Mouse (Mus musculus) left cerebral cortex, adult 9 months (tissue): ENCODE measurements around the gene Msx3.

Source experiments
- DNase-seq, 2 experiments: peaks; one replicate each; pipeline ENCODE4 v3.0.0; 2022; ENCODE audit warnings: low spot score in 2 of 2

Gene Msx3

DNA sequence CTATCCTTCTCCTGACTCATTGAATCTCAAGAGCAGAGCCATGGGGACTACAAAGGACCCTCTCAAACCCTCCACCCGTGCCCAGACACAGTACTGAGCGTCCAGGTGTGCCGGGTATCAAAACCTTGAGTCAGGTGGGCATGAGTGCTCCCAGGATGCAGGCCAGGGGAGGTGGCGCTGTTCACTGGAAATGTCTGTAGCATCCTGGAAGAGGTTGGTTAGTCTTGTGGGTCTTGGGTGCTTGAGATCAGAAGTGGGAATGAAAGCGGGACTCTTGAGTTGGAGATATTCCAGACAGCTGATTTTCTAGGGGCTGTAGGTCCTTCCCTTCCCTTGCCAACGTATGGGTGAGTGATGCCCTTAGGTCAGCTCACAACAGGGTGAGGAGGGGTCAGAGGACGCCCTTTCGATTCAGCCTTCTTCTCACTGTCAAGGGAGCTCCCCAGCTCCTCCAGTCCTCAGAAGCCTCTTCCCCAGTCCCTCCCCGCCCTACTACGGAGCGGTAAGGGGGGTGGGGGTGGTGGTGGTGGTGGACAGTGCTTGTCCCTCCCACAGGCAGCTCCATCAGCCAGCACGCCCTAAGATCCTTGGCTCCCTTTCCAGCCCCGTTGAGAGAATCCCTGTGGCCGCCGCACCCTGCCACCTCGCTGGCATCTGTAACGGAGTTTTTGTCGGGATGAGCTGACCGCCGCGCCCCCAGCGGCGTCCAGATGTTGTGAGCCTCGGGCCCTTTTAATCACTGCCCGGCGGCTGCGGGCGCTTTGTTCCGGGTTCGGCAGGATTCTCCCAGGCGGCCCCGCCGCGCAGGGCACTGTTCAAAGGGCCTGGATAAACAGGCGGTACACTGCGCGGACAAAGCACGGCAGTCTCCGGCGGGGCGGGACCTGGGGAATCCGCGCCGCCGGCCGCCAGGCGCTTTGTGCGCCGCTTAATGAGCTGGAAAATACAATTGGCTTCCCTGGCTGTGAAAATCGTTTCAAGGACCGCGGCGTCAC lies 8.8 kb upstream of the Msx3 start:
- DNase-seq: no peak

GRCm38 (mm10) chr7:140054124-140054523 lies 5.2 kb upstream of the Msx3 start:
- DNase-seq: no peak

GRCm38 (mm10) chr7:140049115-140049689 lies 313 bp upstream of the Msx3 start:
- DNase-seq: no peak

- DNase-seq: no peak
These were observed 1.0 kb downstream of the Msx3 start for GRCm38 (mm10) chr7:140047811-140048311.

GRCm38 (mm10) chr7:140045546-140045945 lies 3.3 kb downstream of the Msx3 start:
- no peak for DNase-seq

GRCm38 (mm10) chr7:140042728-140043127 lies 6.2 kb downstream of the Msx3 start:
- no peak for DNase-seq

DNA sequence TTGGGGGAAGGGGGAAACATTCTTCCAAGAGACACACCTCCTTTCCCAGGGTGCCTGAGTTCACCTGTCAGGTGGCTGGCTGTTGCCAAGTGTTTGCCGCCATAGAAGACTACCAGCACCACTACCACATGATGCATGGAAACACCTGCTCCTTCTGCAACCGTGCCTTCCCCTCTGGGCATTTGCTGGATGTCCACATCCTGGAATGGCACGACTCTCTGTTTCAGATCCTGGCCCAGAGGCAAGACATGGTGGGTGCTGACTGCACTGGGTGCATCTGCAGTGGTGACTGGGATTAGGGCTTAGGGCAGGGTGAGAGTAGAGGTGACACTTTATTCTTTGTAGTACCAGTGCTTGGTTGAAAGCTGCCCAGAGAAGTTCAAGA lies 11.7 kb downstream of the Msx3 start:
- peak in 1 of 2 experiments; percentile 1 for DNase-seq

DNA sequence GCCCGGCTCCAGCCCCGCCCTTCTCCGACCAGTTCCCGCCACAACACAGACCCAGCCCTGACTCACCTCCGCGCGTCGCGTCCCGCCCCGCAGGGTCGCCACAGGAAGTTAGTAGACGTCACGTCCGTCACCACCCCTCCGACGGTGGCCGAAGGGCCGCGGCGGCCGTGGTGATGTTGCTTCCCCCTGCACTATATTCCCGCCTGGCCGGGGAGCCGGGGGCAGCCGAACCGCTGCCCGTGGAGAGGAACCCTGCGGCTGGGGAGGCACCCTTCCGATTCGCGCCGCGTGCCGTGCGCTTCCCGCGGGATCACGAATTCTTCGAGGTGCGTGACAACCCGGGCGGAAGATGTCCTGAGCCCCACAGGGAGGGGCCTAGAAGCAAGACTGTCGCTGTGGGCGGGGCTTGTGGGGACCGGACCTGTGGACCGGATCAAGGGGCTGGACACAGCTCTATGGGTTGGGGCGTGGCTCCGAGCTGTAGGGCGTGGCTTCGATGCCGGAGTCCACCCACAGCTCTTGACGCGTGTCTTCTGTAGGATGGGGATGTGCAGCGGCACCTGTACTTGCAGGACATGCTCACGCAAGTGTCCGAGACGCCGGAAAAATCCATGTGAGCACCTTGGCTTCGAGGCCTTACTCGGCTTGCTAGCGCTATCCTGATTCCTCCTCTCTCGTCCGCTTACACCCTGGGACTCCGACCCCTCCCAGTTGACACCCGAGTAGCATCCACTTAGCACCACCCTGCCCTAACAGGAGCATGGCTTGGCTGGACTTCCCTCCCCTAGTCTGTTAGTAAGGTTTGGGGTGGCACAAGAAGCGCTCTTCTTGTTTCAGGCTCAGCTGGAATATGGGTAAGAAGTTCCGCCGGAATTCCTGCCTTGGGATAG lies 12.4 kb downstream of the Msx3 start, which contains the start of the genes Zfp511 and Tubgcp2:
Gene Zfp511, plus strand, starts transcription at position 111 of the 890 bp plus-strand sequence.
Gene Tubgcp2, minus strand, starts transcription at position 389 of the 890 bp plus-strand sequence.
- peak; percentile 74 to 94 for DNase-seq

DNA sequence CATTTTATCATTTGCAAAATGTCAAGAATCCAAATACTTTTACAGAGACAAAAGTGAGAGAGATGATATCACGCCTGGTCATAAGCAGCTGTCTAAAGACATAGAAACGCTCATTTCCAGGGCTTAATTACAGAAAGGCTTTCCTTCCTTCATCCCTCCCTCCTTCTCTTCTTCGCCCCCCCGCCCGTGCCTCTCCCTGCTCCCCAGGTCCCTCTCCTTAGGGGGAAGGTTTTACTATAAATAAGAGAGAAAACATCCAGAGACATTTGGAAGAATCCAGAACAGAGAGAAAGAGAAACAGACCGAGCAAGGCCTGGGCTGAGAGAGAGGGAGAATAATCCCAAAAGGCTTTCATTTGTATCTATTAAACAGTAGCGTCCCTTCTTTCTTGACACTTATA lies 13.4 kb downstream of the Msx3 start:
- peak in 1 of 2 experiments; percentile 1 for DNase-seq

DNA sequence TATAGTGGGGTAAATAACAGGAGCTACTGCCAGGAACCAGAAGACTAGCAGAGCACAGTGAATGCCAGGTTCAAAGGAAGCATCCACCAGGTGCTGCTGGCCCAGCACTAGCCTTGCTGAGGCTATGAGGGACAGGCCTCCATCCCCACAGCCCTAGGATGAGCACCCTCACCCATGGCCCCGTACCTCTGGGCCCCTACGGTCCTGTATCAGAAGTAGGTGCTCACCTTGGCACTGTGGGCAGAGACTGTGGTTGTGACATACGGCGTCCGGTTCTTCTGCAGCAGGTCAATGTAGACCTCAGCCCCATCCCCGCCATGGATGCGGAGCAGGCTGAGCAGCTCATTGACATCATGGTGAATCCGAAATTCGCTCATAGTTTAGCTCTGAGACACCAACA lies 15.5 kb downstream of the Msx3 start:
- DNase-seq: no peak

DNA sequence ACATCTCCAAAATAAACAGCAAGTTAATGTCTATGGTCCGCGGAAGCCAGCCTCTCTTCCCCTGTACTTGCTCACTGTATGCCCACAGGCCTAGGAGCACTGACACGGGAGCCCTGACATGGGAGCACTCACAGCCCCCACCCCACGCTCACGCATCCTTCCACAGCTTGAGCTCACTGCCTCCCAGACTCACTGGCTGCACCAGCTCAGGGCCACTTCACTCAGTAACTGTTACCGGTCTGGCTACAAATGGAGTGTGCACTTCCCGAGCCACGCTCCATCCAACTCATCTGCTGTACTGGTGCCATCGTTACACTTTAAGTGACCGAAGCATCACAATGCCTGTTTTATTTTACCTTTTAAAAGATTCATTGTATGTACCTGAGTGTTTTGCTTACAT lies 16.5 kb downstream of the Msx3 start:
- no peak for DNase-seq

DNA sequence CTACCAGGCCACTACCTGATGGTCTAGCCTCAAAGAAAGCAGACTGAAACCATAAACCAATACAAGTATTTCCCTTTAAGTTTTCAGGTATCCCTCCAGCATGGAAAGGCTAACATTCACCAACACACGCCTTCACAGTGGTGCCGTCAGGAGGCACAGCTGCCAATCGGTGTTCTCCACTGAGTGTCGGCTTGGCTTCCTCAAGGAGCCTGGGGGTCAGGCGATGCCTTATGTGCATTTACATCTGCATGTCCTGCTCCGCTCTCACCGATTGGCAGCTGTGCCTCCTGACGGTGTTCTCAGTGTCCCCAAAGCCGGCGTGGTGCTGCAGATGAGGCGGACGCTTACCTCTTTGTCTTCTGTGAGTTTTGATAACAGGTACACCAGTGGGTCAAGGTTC lies 17.1 kb downstream of the Msx3 start:
- DNase-seq: no peak

- DNase-seq: peak in 1 of 2 experiments; percentile 1
These were observed 37.6 kb downstream of the Msx3 start for GRCm38 (mm10) chr7:140011336-140011735.

DNA sequence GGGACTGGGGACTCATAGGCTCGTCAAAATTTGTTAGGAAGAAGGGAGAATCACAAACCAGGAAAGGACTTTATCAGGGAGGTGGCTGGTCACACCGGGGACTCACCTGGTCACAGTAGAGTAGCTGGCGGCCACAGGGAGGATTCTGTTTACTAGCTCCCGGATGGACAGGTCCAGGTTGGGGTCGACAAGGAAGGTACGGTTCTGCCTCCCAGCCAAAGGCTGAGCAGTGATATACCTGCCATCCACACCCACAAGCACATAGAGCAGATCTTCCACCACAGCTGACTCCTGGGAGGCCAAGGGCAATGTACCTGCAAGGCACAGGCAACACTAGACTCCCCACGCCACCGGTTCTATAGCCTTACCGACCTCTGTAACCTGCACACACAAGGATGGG lies 41.1 kb downstream of the Msx3 start:
- DNase-seq: peak in 1 of 2 experiments; percentile 0

- DNase-seq: no peak
These were observed 41.9 kb downstream of the Msx3 start for GRCm38 (mm10) chr7:140006861-140007611.

DNA sequence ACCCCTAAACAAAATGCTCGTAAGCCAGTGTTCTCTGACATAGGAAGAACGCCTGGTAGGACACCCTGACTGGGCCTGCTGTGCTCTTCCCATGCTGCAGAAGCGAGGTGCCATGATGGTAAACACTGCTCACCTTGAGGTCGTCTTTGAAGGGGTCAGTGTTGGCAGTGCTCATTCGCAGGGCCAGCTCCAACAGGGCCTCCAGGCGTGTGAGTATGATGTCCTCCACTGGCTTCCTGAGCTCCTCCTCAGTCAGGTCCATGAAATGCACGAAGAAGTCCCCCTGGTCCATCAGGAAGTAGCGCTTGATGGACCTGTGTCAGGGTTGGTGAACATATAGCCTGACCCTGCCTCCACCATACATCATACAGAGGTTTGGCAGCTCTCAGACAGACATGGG lies 44.2 kb downstream of the Msx3 start:
- DNase-seq: peak in 1 of 2 experiments; percentile 0

- DNase-seq: no peak
These were observed 47.7 kb downstream of the Msx3 start for GRCm38 (mm10) chr7:140001086-140001740.

GRCm38 (mm10) chr7:139998691-139999350 lies 50.1 kb downstream of the Msx3 start:
- DNase-seq: peak; percentile 33 to 36
